Mouse (Mus musculus) 3T3-L1 (cell line): ENCODE results near the gene Znhit6.
A peak's percentile ranks its signal among the peaks of the same experiment; 100 is the strongest.

Experiments used
- DNase-seq: peaks from one replicate; pipeline ENCODE4 v3.0.0-alpha.2; 2015; ENCODE audit warnings: low read depth, low spot score

Gene Znhit6

GRCm38 (mm10) chr3:145605437-145606123 is 29.6 kb downstream of the Znhit6 start:
- DNase-seq = no peak

DNA sequence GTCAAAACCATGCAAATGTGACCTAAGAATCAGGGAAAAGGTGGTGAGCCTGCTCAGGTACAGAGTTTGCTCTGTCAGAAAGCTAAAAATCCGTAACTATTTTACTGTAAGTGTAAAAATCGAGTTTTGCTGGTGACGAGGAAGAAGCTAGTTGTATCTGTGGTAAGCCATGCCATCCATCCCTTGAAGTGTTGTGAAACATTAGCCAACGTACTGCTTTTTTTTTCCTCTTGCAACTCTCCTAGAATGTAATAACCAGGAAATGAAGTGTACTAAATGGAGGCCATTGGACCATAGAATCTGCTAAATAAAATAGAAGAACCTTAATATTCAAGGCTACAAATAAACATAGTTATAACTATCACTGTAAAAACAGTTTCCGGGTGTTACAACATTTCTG is 32.3 kb downstream of the Znhit6 start:
- no peak for DNase-seq

DNA sequence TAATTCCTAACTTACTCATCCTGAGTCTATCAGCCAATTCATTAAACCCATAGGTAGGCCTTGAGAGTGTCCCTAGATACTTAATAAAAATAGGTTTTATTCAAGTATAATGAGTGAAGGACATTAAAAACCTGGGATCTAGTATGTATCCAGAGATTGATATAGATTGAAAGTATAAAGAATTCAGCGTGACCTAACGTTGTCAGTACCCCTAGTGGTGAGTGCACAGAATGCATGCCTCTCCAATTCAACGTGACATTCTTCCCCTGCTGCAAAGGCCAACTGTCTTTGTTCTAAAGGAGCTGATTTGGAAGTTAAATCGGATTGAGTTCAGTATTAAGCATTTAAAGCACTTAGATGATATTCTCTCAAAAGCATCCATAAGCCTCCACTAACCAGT is 36.7 kb downstream of the Znhit6 start:
- DNase-seq = peak; percentile 44

DNA sequence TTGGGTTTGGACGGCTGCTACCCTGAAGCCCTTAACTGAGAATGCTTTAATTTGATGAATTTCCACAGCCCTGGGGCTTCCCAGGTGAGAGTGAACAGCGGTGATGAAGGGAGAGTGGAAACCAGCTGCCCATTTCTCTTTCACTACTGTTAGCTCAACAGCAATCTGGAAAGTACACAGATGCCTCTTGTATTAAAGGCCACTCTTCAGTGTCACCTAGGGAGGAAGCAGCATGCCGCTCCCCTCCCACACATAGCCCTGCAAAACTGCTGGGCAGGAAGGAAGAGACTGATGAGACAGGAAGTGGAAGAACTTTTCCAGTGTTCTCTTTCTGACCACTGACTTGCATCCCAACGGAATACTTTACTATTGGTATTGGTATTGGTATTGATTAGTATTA is 37.2 kb downstream of the Znhit6 start:
- DNase-seq = no peak

GRCm38 (mm10) chr3:145614362-145615115 is 38.5 kb downstream of the Znhit6 start:
- peak; percentile 33 for DNase-seq

DNA sequence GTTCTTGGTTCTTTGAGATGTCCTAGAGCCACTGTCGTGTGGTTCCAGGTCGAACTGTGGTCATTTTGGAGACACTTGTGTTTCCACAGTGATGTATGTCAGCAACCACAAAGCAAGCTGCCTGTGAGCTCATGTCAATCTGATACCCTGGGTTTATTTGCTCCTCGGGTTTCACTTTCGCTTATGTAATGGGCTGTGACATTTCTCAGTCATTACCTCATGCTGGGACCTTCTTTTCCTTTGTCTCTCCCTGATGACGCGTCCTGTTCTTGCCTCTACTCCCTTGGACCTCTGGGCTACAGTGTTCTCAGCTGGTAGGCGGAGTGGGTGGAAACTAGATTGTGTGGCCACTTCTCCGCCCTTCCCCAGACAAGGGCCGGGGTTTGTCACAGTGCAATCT is 42.3 kb downstream of the Znhit6 start:
- peak; percentile 75 for DNase-seq

DNA sequence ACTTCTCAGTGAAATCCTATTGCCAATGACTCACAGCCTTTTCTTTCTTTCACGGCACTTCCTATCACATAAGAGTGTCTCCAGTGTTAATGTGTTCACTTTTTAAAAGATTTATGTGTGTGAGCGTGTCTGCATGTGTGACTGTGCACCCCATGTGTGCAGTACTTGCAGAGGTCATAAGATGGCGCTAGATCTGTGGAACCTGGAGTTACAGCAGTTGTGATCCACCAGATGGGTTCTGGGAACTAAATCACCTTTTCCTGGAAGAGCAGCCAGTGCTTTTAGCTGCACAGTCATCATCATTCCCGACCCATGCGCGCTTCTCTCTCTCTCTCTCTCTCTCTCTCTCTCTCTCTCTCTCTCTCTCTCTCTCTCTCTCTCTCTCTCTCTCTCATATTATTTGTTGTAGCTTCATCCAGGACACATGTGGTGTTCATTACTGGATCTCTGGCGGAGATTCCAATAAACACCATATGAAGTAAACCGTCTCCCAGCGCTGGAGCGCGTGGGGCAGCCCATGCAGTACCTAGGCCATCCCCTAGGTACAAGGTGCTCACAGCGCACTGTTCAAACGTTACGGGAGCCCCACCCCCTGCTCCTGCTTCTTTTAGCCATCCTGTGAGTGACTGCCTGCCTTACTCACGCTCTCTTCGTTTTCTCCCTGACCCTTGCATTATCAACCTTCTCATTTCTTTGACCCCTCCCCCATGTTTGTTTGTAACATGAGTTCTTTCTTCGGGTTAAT is 43.8 kb downstream of the Znhit6 start:
- no peak for DNase-seq

DNA sequence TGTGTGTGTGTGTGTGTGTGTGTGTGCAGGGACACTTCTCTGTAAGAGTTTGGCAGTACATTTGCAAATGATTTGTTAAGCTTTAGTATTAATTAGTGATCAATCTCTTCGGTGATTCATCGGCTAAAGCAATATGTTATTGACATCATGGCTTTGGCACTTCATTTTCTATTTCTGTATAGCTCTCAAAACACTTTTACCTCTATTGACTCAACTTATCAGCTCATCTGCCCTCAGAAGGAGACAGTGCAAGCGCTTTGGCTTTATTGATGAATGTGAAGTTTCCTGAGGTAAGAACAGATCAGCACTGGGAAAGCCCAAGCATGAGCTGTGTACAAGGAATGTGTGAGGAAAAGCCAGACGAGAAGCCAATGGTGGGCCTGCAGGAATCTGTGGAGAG is 45.2 kb downstream of the Znhit6 start:
- no peak for DNase-seq

DNA sequence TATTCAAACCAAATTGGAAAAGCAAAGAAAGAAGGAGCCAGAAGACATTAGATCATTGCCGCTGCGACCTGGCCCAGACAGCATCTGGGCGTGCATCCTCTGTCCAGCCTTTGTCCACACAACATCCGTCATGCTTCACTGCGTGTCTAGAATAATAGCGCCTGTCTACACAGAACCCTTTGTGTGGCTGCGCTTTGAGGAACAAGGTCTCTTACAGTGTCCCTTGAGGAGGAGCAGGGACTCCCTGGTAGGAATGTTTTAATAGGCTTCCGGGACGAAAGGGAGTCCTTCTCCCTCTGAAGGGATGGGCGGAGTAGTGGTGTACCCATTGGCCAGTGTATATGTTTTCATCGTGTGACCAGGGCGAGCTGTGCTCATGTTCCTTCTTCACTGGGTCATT is 47.0 kb downstream of the Znhit6 start:
- DNase-seq = no peak

DNA sequence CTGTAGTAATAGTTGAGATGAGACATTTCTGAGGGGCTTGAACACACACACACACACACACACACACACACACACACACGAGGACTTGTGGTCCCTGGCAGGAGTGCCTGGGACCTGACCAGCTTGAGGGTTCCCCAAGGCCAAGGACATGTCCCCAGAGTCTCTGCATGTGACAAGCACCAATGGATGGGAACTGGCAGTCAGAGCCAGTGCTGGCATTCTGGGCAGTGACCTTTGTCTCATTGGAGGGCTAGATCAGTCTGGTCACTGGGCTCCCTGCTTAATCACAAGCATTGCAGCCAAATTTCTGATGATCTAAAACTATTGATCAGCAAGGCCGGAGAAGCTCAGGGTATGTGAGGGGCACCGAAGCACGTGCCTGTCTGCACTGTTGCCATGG is 48.8 kb downstream of the Znhit6 start:
- DNase-seq = no peak

DNA sequence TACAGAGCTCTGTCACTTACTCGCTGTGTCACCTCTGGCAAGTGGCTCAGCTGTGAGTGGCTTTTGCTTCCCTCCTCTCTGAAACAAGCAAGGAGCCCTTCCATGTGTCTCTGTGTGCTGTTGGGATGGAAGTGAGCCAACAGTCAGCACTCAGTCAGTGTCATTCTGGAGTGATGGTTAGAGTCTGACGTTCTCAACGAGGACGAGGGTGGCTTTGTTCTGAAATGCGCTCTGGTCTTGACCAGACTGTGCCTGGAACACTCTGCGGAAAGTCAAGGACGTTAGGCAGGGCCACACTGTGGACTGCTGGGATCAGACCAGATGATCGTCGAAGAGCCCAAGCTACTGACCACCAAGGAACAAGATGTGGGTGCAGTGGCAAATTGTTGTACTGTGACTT is 49.5 kb downstream of the Znhit6 start:
- no peak for DNase-seq

DNA sequence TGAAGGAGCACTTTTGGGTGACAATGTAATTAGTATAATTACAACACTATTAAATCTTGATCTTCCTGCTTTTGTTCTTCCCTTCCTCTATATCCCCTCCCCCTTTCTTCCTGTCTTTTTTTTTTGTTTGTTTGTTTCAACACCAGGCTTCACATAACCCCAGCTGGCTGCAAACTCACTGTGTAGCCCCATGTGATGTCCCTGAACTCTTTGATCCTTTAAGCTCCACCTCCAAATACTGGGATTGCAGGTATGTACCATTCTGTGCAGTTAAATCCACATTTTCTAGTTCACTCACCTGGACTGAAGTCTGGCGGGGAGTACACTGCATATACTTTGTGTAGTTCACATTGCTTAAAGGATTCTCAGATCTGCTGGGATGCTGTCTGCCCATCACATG is 50.1 kb downstream of the Znhit6 start:
- DNase-seq = no peak

DNA sequence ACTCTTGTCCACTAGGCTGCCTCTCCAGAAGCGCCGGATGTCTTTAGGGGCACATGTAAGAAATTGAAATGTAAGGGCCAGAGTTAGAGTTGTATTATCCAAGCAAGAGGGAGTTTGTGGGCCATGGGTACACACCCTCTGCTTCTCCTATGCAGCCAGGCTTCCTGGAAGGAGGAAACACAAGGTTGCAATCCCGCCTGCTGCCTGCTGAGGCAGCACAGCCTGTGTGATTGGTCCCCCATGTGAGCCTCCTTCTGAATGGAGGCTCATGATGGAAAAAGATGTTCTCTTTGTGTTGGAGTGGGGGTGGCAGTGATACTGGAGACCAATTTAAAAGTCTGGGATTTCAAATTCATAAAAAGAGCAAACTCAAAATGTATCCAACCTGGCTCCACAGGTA is 51.8 kb downstream of the Znhit6 start:
- peak; percentile 68 for DNase-seq

- no peak for DNase-seq
Measured at GRCm38 (mm10) chr3:145628643-145629042, 52.6 kb downstream of the Znhit6 start.

DNA sequence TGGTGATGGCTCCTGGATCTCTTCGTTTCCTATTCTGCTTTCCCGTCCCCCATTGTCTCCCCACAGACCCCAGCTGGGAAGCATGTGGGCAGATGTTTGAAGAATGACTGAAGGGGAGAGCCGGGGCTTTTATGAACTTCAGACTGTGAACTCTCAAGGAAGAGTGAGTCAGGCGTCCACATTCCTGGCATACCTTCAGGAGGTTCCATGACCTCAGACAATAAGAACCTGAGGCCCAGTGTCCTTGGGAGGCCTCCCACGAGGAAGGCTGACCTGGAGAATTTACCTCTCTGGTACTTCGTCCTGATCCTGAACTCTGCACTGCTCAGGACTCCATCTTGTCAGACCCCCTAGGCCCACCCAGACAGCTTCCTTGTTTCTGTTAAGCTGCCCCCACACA is 56.9 kb downstream of the Znhit6 start:
- DNase-seq = peak; percentile 90

DNA sequence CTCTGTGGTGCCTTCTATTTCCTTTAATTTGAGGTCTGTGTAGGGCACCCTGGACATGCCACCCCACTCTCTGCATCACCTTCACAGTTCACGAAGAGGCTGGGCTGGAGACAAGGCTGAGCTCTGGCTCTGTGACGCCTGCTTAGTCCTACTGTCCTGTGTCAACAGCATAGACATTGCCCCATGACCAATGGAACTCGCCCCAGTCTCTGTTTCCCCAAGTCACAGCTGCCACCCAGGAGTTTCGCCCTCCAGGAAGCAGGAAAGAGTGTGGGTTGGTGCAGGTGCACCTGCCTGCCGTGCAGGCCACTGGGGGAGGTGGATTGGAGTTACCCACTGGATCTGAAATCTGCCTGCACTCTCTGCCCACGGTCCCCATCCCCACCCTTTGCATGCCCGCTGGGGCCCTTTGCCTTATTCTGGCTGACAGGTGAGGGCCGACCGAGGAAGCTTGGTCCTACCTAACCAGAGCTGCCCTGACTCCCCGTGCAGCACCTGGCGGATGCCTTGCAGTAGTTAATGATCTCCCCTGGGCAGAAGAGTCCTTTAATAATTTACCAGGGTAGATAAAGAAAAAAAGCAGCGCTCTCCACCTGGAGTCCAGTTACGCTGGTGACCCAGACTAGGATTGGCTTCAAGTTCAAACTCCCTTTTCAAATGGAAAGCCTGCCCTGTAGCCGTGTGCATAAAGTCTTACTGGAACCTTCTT is 58.2 kb downstream of the Znhit6 start:
- no peak for DNase-seq

GRCm38 (mm10) chr3:145640170-145640569 is 64.2 kb downstream of the Znhit6 start:
- DNase-seq = no peak

DNA sequence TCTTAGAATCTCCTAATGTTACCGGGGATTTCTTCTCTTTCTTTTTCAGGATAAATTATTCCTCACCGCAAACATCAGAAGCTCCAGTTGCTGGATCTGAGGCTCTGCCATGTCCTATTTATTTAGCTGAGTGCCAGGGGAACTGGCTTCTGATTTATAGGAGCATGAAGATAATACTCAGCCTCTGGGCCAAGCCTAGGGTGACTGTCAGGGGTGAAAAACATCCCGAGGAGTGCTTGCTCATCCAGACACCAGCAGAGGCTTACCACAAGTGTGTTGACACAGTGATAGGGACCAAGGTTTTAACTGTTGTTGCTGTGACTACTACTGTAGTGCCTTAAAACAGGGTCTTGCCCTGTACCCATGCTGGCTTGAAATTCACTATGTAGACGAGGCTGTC is 64.6 kb downstream of the Znhit6 start:
- no peak for DNase-seq

- peak; percentile 53 for DNase-seq
Measured at GRCm38 (mm10) chr3:145641036-145641685, 65.2 kb downstream of the Znhit6 start.

- DNase-seq = no peak
Measured at GRCm38 (mm10) chr3:145641878-145642277, 65.9 kb downstream of the Znhit6 start.

DNA sequence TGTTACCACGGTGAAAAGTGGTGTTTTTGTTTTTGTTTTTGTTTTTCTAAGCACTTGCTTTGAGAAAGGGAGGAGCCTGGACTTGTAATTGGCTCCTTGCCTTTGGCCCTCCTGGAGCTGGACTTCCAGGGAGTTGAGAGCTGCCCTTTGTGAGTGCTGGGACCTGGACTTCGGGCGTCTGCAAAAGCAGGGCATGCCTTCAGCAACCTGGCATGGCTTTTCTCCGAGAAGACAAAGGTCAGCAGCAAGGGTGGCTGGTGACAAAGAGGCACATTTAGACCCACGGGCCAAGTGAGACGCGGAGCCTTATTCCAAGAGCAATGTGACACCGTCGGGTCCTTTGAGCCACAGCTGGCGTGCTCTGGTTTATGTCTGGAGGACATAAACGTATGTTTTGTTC is 66.9 kb downstream of the Znhit6 start:
- DNase-seq = no peak

- peak; percentile 52 for DNase-seq
Measured at GRCm38 (mm10) chr3:145645463-145645862, 69.5 kb downstream of the Znhit6 start.
